Mouse (Mus musculus) stomach, adult 2 months (tissue): ENCODE measurements around the gene Nfatc2ip. TPM values are rescaled to one million over a fixed set of nuclear protein-coding genes. Genes with fewer than 3 reads are reported as not detected.

Experiments
- polyA plus RNA-seq: library from polyadenylated mRNA; depleted of rRNA; stranded (reverse); fragments of >200 nt; gene quantifications from 2 replicates; pipeline ENCODE4 v1.2.3, GENCODE M21; 2012; rRNA removed

The Nfatc2ip gene
- polyA plus RNA-seq, result 1.9 and 2.5 TPM in 2 replicates

GRCm38 (mm10) chr7:126396298-126397119 is at the start of gene Nfatc2ip:
Gene Nfatc2ip (minus strand): TSS chr7:126396737.

DNA sequence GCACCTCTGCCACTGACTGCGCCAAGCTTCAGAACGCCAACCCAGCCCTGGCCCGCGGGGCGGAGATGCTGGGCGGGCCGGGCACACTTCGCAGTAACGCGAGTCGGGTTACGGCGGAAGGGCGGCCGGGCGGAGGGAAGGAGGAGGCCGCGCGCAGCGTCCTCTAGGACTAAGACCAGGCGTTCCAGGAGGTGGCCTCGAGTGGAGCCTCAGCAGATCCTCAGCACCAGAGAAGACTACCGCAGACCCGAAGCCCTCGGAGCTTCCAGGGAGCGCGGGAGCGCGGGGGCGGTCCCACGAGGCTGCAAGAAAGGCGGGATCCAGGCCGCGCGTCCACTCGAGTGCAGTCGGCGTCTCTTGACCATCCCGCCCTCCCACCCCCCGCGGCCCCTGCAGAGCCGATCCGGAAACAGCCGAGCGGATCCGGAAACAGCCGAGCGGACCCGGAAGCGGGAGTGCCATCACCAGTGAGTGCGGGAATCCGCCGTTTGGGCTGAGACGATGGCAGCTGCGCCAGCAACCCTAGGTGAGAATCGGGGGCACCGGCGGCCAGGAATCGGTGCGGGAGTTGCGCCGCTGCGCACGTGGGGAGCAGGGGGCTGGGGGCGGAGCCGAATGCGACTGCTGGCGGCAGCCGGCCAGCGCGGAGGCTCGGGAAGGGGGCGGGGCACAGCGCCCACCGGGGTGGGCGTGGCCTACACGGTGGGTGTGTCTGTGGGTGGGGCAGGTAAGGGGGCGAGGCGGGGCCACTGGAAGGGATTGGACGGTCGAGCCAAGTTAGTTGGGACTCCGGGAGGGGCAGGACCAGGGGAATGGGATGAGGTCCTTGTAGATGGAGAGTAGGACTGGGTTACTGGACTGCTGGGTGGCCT is 32.3 kb upstream of the Nfatc2ip start, which contains the start of gene Rabep2:
Rabep2 (plus strand) TSS at position 129 of the 872 bp plus-strand sequence.

DNA sequence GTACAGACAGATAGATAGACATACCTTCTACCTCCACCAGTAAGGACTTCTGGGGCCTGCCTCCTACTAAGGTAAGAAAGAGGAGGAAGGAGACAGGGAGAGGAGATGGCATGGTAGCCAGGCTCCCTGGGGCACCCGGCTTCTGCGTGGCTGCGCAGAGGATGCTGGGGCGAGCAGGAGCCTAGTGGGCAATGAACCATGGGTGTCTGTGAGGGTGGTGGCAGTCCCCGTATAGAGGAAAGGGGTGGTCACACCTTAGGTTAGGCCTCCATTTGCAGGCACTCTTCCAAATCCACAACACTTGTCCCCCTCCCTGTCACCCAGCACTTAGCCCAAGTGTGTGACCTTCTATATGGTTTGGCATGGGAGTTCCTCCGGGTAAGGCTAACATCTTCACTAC is 18.2 kb upstream of the Nfatc2ip start, which contains the start of gene Cd19:
Cd19 (minus strand) TSS at position 165 of the 400 bp plus-strand sequence.

GRCm38 (mm10) chr7:126377278-126378158 is 19.0 kb downstream of the Nfatc2ip start, which contains the start of gene Spns1:
Gene Spns1 (minus strand): TSS chr7:126377450.

GRCm38 (mm10) chr7:126369393-126369792 is 27.1 kb downstream of the Nfatc2ip start, which contains the start of gene Lat:
Gene Lat (minus strand): TSS chr7:126369570.

Other genes with a start within 250 kb of the Nfatc2ip start
- gene Xpo6, start 196.2 kb downstream of the Nfatc2ip start, polyA plus RNA-seq, result 87.8 and 92.4 TPM in 2 replicates
- 5.1 and 6.9 TPM in 2 replicates for gene Sbk1, start 124.1 kb downstream of the Nfatc2ip start, polyA plus RNA-seq
- gene Lat, start 27.2 kb downstream of the Nfatc2ip start, polyA plus RNA-seq, result 1.6 and 3.5 TPM in 2 replicates
- 64.7 and 73.1 TPM in 2 replicates for gene Spns1, start 19.3 kb downstream of the Nfatc2ip start, polyA plus RNA-seq
- gene Cd19, start 18.2 kb upstream of the Nfatc2ip start, polyA plus RNA-seq, result 0.05 and 0.10 TPM in 2 replicates
- gene Rabep2, start 32.0 kb upstream of the Nfatc2ip start, polyA plus RNA-seq, result 13.3 and 15.6 TPM in 2 replicates
- gene Atp2a1, start 66.4 kb upstream of the Nfatc2ip start, polyA plus RNA-seq, result 49.4 and 66.2 TPM in 2 replicates
- gene Sh2b1, start 78.7 kb upstream of the Nfatc2ip start, polyA plus RNA-seq, result 28.7 and 30.8 TPM in 2 replicates
- 70.6 and 75.3 TPM in 2 replicates for gene Tufm, start 90.6 kb upstream of the Nfatc2ip start, polyA plus RNA-seq
- 134 and 161 TPM in 2 replicates for gene Atxn2l, start 106.7 kb upstream of the Nfatc2ip start, polyA plus RNA-seq
- gene Eif3c, start 169.7 kb upstream of the Nfatc2ip start, polyA plus RNA-seq, result 57.5 and 61.4 TPM in 2 replicates
- 1.5 and 3.4 TPM in 2 replicates for gene Apobr, start 188.2 kb upstream of the Nfatc2ip start, polyA plus RNA-seq
- 36.6 and 38.8 TPM in 2 replicates for gene Cln3, start 189.1 kb upstream of the Nfatc2ip start, polyA plus RNA-seq
- gene Il27, start 198.2 kb upstream of the Nfatc2ip start, polyA plus RNA-seq, result 0.12 TPM in 1 of 2 replicates, not detected in the other
- 21.6 and 37.2 TPM in 2 replicates for gene Nupr1, start 234.1 kb upstream of the Nfatc2ip start, polyA plus RNA-seq